Mouse (Mus musculus): ENCODE data around the gene Gtf2e1.

The Gtf2e1 gene

DNA sequence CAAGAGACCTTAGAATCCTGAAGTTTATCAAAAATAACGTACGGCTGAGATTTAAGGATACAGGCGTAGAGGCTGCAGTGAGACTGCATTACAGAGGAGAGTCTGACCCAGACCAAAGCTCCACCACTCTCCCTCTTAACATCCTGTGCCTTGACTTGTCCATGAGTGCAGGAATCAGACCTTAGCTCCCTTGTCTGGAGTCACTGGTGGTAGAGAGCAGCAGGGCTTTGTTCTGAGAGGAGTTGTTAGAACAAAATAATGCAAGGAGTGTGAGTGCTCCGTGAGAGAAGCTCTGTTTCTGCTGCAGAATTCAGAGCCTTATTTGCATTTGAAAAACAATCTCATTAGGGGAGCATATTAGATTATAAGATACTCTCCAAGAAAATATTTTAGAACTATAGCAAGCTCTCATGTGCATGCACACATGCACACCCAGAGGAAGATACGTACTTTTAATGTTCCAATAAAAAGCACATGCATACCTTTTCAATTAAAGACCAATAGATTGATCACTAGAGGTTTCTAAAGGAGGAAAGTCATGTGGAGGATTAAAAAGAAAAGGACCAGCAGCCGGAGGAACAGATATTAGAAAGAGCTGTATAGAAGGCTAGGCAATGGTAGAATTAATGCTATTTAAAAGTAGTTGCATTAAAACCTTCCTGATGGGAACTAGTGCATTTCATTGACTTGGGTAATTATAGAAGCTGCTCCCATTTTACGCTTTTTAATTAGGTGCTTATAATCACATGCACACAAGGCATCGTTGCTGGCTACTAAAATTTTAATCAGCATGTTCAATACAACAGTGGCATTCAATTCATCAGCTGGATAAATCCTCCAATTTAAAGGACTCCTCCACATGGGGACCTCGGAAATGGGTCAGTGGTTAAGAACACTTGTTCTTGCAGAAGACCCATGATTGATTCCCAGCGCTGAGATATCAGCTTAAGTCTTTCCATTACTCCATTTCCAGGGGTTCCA is 61.0 kb downstream of the Gtf2e1 start:
- no peak for DNase-seq (ENCODE audit: low read depth, low spot score)

DNA sequence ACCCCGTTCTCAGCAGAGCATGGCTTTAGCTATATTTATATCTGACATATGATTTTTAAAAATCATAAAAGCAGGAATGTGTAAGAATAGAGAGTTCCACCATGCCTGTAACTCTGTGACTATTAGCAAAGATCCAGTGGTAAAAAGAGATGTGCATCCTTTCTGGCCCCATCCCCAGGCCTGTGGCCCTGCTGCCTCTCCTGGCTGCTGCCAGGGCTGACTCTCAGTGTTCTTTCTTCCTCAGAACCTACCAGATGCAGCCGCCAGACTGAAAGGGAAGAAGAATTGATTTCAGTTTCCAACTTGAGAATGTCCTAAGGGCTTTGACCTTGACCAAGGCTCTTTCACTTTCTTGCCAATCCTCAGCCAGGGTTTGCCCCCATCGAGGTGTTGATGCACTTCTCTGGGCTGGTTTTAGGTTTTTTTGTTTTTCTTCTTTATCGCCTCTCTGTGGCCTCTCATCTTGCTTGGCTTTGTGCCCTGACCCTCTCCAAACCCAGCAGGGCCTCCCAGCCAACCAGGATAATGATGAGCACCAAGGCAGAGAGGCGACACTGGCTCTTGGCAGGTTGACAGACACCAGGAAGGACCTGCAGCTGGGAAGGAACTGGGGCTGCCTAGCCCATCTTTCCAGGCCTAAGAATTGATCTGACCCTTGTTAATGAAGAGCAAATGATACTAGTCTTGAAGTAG is 66.8 kb downstream of the Gtf2e1 start:
- no peak for DNase-seq (ENCODE audit: low read depth, low spot score)

DNA sequence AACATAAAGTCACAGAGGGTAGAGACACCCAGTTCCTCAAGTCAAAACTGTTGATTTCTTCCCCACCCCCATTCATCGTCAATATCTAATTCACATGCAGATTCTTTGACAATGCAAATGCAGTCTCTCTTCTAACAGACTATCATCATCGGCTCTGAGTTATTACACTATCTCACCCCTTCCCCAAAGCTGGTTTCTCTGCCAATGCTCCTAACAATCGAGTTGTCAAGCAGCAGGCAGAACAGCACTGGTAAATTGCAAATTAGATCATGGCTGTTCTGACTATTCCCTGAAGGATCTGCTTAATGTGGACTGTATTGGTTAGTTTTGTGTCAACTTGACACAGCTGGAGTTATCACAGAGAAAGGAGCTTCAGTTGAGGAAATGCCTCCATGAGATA is 70.0 kb downstream of the Gtf2e1 start:
- DNase-seq (ENCODE audit: low read depth, low spot score): no peak

DNA sequence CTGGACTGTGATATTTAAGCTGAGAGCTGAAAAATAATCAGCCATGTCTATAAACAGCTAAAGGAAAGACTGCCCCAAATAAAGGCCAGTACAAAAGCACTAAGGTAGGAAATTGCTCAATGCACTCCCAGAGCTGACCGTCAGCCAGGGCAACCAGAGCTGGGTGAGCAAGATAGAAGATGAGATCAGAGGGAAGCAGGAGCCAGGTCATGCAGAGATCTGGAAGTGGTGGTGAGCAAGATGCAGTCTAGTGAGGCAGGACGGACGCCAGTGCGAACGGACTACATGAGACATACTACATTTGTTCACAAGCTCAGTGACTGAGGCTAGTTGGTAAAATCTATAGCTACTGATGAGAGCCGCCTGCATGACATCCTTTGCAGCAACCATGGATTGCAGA is 75.6 kb downstream of the Gtf2e1 start:
- no peak for DNase-seq (ENCODE audit: low read depth, low spot score)

- no peak for DNase-seq (ENCODE audit: low read depth, low spot score)
Measured at GRCm38 (mm10) chr16:37462886-37463285, 76.7 kb downstream of the Gtf2e1 start.

GRCm38 (mm10) chr16:37461601-37462000 is 78.0 kb downstream of the Gtf2e1 start:
- no peak for DNase-seq (ENCODE audit: low read depth, low spot score)

Measured in skeletal muscle tissue, adult 2 months (tissue).